Mouse (Mus musculus): Measurements from ENCODE around the gene Hint1. TPM values are rescaled to one million over a fixed set of nuclear protein-coding genes. Genes with fewer than 3 reads are reported as not detected.

Hint1 gene
- total RNA-seq, 2 experiments from 2014 or later: 264 to 281 TPM

Other genes starting within 250 kb of the Hint1 start
- 100 to 1,000 TPM; 141 to 144 TPM for gene Cdc42se2, start 78.7 kb upstream of the Hint1 start, total RNA-seq (2021)
- gene Lyrm7, start 5.5 kb upstream of the Hint1 start, total RNA-seq (2021): 10 to 100 TPM; 27.9 to 30.8 TPM
- gene Gpx3, start 36.1 kb downstream of the Hint1 start, total RNA-seq (2021): 1 to 10 TPM; 3.4 to 4.6 TPM
- 10 to 100 TPM; 34.2 to 36.6 TPM for gene Tnip1, start 96.5 kb downstream of the Hint1 start, total RNA-seq (2021)
- 10 to 100 TPM; 95.8 to 96.4 TPM for gene Anxa6, start 167.1 kb downstream of the Hint1 start, total RNA-seq (2021)
- gene Ccdc69, start 211.7 kb downstream of the Hint1 start, total RNA-seq (2021): under 1 TPM in 1 of 2 experiments, not detected in 1; 0.35 TPM
- 10 to 100 TPM; 33.7 to 34.1 TPM for gene Gm2a, start 231.7 kb downstream of the Hint1 start, total RNA-seq (2021)